Mouse (Mus musculus) heart, adult 2 months (tissue): ENCODE data around the gene Vill. TPM values are rescaled to one million over a fixed set of nuclear protein-coding genes. Genes with fewer than 3 reads are reported as not detected.

Experiments used
- DNase-seq, 2 experiments: peaks; one replicate each; pipeline ENCODE4 v3.0.0; 2021
- H3K27ac ChIP-seq: fragments of 200-600 bp; 2 replicates; pipeline ENCODE4 v1.8.1; 2022
- H3K27me3 ChIP-seq: fragments of 200-500 bp; 2 replicates; pipeline ENCODE4 v1.6.1; 2012; ENCODE audit warnings: mild to moderate bottlenecking, low read length, inconsistent platforms, mixed read lengths; ENCODE audit not compliant: control insufficient read depth, insufficient read depth
- H3K36me3 ChIP-seq: fragments of 200-500 bp; 2 replicates; pipeline ENCODE4 v1.6.1; 2012; ENCODE audit warnings: low read length, inconsistent platforms; ENCODE audit not compliant: control insufficient read depth, insufficient read depth
- H3K4me1 ChIP-seq: fragments of 200-500 bp; 2 replicates; pipeline ENCODE4 v1.6.1; 2011; ENCODE audit warnings: low read length; ENCODE audit not compliant: control insufficient read depth, insufficient read depth
- H3K4me3 ChIP-seq: fragments of 200-600 bp; 2 replicates; pipeline ENCODE4 v1.8.1; 2022
- H3K79me2 ChIP-seq: fragments of 200-500 bp; replicated peaks from 2 replicates; pipeline ENCODE4 v1.6.1; 2012; ENCODE audit warnings: mild to moderate bottlenecking, inconsistent platforms, low read length, moderate library complexity, mixed read lengths; ENCODE audit not compliant: control insufficient read depth, insufficient read depth
- H3K9ac ChIP-seq: fragments of 200-500 bp; 2 replicates; pipeline ENCODE4 v1.6.1; 2012; ENCODE audit warnings: low read depth, mild to moderate bottlenecking, control low read depth, inconsistent platforms, low read length, mixed read lengths
- CTCF ChIP-seq: fragments of 200-600 bp; IDR thresholded peaks from 2 replicates; pipeline ENCODE4 v1.8.1; 2022; ENCODE audit warnings: antibody characterized with exemption, mild to moderate bottlenecking, moderate library complexity
- EP300 ChIP-seq: fragments of 200-500 bp; IDR thresholded peaks from 2 replicates; pipeline ENCODE4 v1.6.1; 2011; ENCODE audit warnings: low read depth, low read length, control low read depth; ENCODE audit not compliant: insufficient read depth
- POLR2A ChIP-seq: fragments of 200-500 bp; IDR thresholded peaks from 2 replicates; pipeline ENCODE4 v1.6.1; 2011; ENCODE audit warnings: mild to moderate bottlenecking, low read depth, low read length, control low read depth; ENCODE audit not compliant: insufficient read depth
- WGBS: fragments of 180-500 bp; shearing (Covaris S2); methylation state at CpG from one replicate; pipeline ENCODE4 v1.1.7; 2018; 5-methylcytosine and 5-hydroxymethylcytosine counted together
- intact Hi-C: fragments of 180-260 bp; cut with DNase I; formaldehyde crosslinking; loops from one replicate; pipeline ENCODE4 v1.15.1; 2025
- polyA plus RNA-seq: library from polyadenylated mRNA; depleted of rRNA; stranded (reverse); fragments of >200 nt; gene quantifications from 2 replicates; pipeline ENCODE4 v1.2.3, GENCODE M21; 2012
- total RNA-seq, 2 experiments: library from RNA; stranded (reverse); gene quantifications; 2 replicates each; pipeline ENCODE4 v1.2.3; 2021

The Vill gene
- total and polyA plus RNA-seq, 3 experiments, result 0.20 to 1.4 (median 0.34) TPM

- 56% methylated on average over 5 of the region's 5 CpGs for WGBS
- TF ChIP-seq EP300 (no peak), CTCF (no peak), POLR2A (no peak)
Measured at GRCm38 (mm10) chr9:119090462-119090861, 37.9 kb downstream of the Vill start.

GRCm38 (mm10) chr9:119091581-119092310 is 39.2 kb downstream of the Vill start:
- intact Hi-C loops, result no loop called here
- TF ChIP-seq POLR2A (no peak), EP300 (no peak), CTCF (no peak)
- H3K36me3 ChIP-seq, result no peaks in the 10 kb centered on the region; the same call in 1 of the 2 replicates
- peaks cover 13% of the 10 kb centered on the region for H3K4me1 ChIP-seq
- DNase-seq, result peak in 1 of 2 experiments; percentile 43
- peak overlapping the region; percentile 13 for H3K9ac ChIP-seq
- H3K4me3 ChIP-seq, result peak overlapping the region; percentile 79
- 47% methylated on average over 12 of the region's 12 CpGs for WGBS
- no peaks in the 10 kb centered on the region for H3K27me3 ChIP-seq
- H3K79me2 ChIP-seq, result no peaks in the 10 kb centered on the region
- H3K27ac ChIP-seq, result peak overlapping the region; percentile 95

More at GRCm38 (mm10) chr9:119090462-119090861, 37.9 kb downstream of the Vill start:
- Histone ChIP-seq H3K9ac (no peak overlapping the region), H3K27ac (peak overlapping the region; percentile 38), H3K27me3 (no peaks in the 10 kb centered on the region), H3K4me3 (no peak overlapping the region), H3K36me3 (no peaks in the 10 kb centered on the region; the same call in 1 of the 2 replicates), H3K79me2 (no peaks in the 10 kb centered on the region), H3K4me1 (peaks cover 16% of the 10 kb centered on the region)
- peak in 1 of 2 experiments; percentile 22 for DNase-seq
- intact Hi-C loops, result no loop called here

- no peaks in the 10 kb centered on the region; the same call in 1 of the 2 replicates for H3K36me3 ChIP-seq
- WGBS, result 3% methylated on average over 45 of the region's 45 CpGs
- peak; percentile 77 to 79 for DNase-seq
- no peaks in the 10 kb centered on the region for H3K27me3 ChIP-seq
- H3K79me2 ChIP-seq, result no peaks in the 10 kb centered on the region
- peak overlapping the region; percentile 85 for H3K9ac ChIP-seq
- H3K4me1 ChIP-seq, result peaks cover 8% of the 10 kb centered on the region
- intact Hi-C loops, result no loop called here
- peak overlapping the region; percentile 79 for H3K4me3 ChIP-seq
- H3K27ac ChIP-seq, result peak overlapping the region; percentile 95
- TF ChIP-seq EP300, result 0 out of 2 replicates have a peak, but pooled peaks have one; percentile 5
- TF ChIP-seq POLR2A, result peak; percentile 58; the same call in 1 of the 2 replicates
- TF ChIP-seq CTCF, result no peak
Measured at GRCm38 (mm10) chr9:119092473-119093418, 40.2 kb downstream of the Vill start.

GRCm38 (mm10) chr9:119093419-119094295 is 41.1 kb downstream of the Vill start, which contains the start of gene Plcd1:
TSS of gene Plcd1 (minus strand) at chr9:119093502.
- intact Hi-C loops, result no loop called here
- peak within 1 kb of the TSS; percentile 95 for H3K27ac ChIP-seq
- no peaks in the 10 kb centered on the region; the same call in 1 of the 2 replicates for H3K36me3 ChIP-seq

GRCm38 (mm10) chr9:119094462-119095109 is 42.0 kb downstream of the Vill start:
- no peak overlapping the region for H3K9ac ChIP-seq
- intact Hi-C loops, result no loop called here
- 91% methylated on average over 13 of the region's 13 CpGs for WGBS

More at GRCm38 (mm10) chr9:119093419-119094295, 41.1 kb downstream of the Vill start, which contains the start of gene Plcd1:
- peak; percentile 96 for DNase-seq
- 11% methylated on average over 45 of the region's 45 CpGs for WGBS
- Histone ChIP-seq H3K4me3 (peak within 1 kb of the TSS; percentile 79), H3K79me2 (no peaks in the 10 kb centered on the region), H3K9ac (peak within 1 kb of the TSS; percentile 85), H3K27me3 (no peaks in the 10 kb centered on the region), H3K4me1 (peaks cover 8% of the 10 kb centered on the region)
- TF ChIP-seq EP300 (no peak), POLR2A (peak; percentile 77), CTCF (peak; percentile 51)

More at GRCm38 (mm10) chr9:119094462-119095109, 42.0 kb downstream of the Vill start:
- H3K27me3 ChIP-seq, result no peaks in the 10 kb centered on the region
- peaks cover 7% of the 10 kb centered on the region for H3K4me1 ChIP-seq
- TF ChIP-seq CTCF (no peak), EP300 (no peak), POLR2A (no peak)
- H3K36me3 ChIP-seq, result no peaks in the 10 kb centered on the region; the same call in 1 of the 2 replicates
- H3K27ac ChIP-seq, result no peak overlapping the region
- H3K4me3 ChIP-seq, result no peak overlapping the region
- no peaks in the 10 kb centered on the region for H3K79me2 ChIP-seq
- no peak for DNase-seq
